Mouse (Mus musculus): ENCODE measurements at regions not wholly inside any gene's neighbourhood (a gene's known extent, or its start where the extent isn't known, plus 50 kb on each side); places are given as distances from the start of the nearest gene placed in this dataset.

DNA sequence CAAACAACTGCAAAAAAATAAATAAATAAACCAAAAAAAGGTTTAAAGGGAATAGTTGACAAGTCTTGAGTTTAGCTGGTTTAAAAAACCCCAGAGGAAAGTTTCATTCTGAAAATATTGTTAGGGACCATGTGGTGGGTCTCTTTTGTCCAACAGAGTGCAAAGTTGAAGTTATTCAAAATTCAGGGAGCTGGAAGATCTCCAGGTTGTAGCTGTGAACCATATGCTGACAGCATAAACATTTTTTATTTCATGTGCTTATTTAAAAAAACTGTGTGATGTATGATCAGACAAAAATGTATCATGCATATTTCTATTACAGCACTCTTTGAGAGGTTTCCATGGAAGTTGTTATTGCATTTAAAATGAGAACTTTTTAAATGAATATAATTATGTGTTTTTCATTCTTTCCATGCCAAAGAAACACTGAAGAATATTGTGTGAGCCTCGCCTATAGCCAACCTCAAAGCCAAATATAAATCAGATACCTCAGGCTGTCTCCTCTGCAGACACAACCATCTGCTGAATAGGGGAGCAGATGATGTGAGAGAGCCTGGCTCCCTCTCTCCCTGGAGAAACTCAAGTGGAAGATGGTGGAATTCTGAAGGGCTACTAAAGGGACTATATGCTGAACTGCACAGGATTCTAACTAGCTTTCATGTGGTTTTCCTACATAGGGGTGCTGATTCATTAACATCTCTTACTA lies 413.4 kb upstream of the Impad1 start:
- DNase-seq (ENCODE audit: inconsistent age in 2 of 2, low spot score in 1 of 2): no peak

DNA sequence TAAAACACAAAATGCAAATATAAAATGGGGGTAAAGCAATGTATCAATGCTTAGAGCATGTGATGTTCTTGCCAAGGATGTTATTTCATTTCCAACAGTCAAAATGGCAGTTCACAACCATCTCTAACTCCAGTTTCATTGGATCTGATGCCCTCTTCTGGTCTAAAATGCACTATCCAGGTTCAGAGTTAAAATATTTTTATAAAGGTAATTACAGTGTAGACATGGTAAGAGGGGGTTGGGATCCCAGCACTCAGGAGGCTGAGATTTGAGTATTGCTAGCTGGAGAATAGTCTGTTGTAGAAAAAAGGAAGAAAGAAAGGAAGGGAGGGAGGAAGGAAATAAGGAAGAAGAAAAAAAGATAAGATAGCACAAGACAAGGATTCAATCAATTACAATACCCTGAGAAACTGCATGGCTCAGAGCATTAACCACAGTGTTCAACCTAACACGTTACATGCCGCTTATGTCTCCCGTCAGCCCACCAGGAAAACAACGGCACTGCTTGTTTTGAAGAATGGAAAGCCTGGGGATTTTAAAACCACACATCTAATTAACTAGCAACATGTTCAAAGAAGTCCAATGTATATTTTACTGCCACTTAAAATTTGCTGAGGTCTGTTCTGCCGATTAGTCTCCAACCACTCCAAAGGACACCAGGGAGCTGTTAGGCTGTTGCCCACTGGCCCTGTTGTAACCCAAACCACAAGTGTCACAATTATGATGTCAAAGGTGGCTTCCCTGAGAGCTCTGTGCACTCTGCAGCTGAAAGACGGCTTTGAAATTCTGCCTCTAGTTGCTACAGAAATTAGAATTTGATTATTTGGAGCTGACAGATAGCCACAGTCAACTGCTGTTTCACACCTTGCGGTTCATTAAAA lies 412.4 kb upstream of the Impad1 start:
- DNase-seq (ENCODE audit: inconsistent age in 2 of 2, low spot score in 1 of 2): no peak

DNA sequence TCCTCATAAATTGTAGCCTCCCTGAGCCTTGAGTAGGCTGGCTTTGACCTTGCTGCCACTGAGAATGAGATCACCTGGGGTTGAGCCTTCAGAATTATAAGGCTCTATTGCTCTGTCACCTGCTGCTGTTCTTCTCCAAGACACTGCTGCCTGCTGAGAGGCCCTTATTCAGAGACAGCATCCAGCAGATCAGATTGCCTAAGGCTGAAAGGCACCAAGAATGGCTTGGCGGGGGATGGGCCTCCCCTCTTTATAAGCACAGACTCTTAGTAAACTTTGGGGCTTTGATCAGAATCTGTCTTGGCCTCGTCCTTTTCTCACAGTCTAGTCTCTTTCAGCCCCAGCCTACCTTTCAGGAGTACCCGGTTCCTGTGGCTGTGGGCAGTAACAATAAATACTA lies 401.1 kb upstream of the Impad1 start:
- no peak for DNase-seq (ENCODE audit: inconsistent age in 2 of 2, low spot score in 1 of 2)

DNA sequence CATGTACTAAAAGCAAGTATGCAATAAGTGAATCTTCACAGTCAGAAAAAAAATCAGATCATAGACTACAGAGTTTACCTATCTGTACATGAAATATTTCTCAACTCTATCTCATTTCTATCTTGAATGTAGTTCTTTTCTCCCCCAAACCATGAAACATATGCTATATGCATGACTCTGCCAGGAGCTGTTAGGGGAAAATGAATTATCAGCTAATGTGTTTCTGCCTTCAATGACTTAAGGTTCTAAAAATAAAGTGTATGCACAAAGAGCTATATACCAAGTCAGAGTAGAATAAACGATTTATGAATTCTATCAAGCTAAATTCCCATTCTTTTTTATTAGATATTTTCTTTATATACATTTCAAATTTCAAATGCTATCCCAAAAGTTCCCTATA lies 388.4 kb upstream of the Impad1 start:
- no peak for DNase-seq (ENCODE audit: inconsistent age in 2 of 2, low spot score in 1 of 2)

DNA sequence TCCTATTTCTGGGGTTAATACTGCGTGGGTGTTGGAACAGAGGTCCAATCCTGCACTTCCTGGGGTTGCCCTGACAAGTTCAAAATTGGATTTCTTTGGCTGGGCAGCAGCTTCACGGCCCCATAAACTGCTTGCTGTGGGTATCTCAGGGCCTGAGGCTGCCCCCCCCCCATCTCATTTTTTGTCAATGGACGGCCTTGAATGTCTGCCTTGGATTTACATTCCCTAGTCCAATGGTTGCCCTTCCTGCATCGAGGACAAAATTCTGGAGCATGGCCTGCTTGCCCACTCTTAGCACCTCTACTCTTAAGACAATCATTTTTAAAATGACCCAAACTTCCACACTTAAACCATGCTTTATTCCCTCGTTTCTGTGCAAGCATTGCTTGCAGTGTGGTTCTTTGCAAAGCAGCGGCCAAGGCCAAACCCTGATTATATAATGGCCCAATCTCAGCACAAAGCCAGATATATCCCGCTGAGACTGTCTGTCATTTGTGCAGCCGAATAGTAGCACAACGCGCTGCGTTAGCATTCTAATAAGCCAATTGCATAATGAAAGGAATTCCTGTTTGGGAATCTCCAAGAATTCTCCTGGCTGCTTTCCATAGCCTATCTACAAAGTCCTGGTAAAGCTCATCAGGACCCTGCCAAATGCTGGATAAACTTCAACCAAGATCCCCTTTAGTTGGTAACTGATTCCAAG lies 386.0 kb upstream of the Impad1 start:
- DNase-seq (ENCODE audit: inconsistent age in 2 of 2, low spot score in 1 of 2): peak; percentile 18 to 59

DNA sequence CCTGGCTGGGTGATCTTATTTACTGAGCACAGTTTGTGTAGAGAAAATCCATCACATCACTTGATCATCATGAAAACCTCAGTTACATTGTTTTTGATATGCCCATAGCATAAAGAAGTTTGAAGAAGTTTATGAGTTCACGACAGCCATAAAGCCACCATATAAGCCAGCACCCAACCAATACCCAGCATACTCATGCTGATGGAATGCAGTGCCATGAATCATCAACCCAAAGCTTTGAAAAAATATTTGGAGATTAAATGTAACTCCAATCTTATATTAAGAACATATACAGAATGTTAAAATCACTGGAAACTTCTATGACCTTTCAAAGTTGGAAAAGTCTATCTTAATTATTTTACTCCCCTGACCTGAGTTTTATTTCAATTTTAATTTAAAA lies 372.1 kb upstream of the Impad1 start:
- DNase-seq (ENCODE audit: inconsistent age in 2 of 2, low spot score in 1 of 2): no peak

DNA sequence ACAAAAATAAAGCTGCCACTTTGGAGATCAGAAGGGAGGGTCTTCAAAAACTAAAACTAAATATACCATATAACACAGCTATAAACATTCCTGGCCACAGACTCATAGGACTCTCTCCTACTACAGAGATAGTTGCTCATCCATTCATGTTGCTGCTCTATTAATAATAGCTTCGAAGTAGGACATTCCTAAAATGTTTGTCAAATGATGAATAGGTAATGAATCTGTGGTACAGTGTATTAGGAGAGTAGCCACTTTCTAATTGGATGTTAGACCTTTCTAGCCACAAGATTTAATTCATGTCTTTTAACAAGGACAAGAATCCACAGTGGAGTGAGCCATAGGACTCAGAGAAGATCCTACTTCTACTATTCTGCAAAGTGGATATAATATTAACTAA lies 367.8 kb upstream of the Impad1 start:
- DNase-seq (ENCODE audit: inconsistent age in 2 of 2, low spot score in 1 of 2): no peak

DNA sequence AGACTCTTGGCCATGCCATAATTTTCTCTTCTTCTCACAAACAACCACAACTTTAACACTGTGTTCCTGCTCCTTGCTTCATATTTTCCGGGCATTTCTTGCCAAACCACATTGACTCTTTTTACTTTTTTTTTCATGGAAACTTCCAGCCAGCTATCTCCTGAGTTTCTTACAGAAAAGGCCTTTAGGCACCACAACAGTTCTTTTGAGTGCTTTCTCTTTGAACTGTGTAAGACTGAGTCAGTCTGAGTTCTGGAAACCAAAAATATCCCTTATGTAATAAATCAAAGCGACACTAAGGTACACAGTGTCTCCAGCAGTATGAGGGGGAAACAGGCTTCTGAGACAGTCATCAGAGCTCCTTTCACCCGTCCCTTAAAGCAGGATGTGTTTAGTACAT lies 337.6 kb upstream of the Impad1 start:
- DNase-seq (ENCODE audit: inconsistent age in 2 of 2, low spot score in 1 of 2): peak; percentile 39 to 62

DNA sequence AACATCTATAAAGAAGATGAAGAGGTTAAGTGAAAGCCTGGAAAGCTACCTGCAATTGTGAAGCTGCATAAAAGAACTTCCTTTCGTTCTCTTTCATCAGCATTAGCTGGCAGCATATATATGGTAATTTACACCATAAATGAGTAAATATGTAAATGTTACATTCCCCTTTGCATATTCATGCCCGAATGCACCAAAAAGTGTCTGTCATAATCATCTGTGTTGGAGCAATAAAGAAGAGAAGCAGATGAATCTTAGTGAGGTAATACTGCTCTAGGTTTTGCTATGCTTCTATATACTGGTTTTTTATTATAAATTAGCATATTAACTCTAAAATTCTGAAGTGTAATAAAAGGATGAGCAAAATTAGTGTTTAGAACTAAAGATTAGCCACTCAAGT lies 332.9 kb upstream of the Impad1 start:
- DNase-seq (ENCODE audit: inconsistent age in 2 of 2, low spot score in 1 of 2): no peak

DNA sequence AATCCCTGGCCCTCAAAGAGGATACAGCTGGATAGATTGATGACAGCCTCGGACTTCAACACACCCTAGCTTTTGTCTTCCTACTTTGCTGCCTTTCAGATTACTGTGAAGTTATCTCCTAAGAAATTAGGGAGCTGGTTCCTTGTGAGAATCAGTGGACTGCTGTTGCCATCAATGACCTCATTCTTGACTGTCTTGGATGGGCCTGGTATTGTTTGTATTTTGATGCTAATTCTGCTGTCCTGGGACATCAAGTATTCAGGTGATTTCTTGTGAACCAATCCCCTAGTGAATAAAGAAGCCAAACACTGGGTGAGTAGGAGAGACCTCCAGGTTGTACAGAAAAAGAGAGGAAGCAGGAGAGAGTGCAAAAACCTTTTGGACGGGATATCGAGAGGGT lies 305.3 kb upstream of the Impad1 start:
- DNase-seq (ENCODE audit: inconsistent age in 2 of 2, low spot score in 1 of 2): no peak

DNA sequence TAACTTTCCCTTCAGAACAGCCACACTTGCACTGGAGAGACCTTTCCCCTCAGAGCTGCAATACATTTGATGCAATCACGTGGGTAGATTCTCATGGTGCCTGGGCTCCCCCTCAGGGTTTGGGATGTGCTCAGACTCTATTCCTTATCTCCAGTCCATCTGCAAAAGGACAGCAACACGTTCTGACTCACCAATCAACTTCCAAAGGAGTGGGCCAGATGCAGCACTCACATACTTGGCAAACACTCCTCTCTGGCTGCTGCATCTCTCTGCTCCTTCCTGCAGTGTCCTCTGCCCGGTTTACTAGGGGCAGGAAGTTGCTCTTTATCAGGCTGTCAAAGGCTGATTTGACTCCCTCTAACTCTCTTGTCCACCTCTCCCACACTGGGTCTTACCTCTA lies 285.6 kb upstream of the Impad1 start:
- no peak for DNase-seq (ENCODE audit: inconsistent age in 2 of 2, low spot score in 1 of 2)

DNA sequence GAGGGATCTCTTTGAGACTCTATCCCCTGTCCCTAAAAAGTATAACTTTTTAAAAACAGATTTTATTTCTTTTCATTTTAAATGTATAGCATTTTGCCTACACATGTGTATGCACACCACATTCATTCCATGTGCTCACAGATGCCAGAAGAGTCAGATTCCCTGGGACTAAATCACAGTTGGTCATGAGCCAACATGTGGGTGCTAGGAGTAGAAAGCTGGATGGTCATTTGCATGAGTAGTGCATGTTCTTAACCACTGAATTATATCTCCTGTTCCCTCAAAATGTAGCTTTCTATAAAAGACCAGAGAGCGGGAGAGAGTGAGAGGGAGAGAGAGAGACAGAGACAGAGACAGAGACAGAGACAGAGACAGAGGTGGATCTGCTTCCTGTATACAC lies 281.6 kb upstream of the Impad1 start:
- no peak for DNase-seq (ENCODE audit: inconsistent age in 2 of 2, low spot score in 1 of 2)

DNA sequence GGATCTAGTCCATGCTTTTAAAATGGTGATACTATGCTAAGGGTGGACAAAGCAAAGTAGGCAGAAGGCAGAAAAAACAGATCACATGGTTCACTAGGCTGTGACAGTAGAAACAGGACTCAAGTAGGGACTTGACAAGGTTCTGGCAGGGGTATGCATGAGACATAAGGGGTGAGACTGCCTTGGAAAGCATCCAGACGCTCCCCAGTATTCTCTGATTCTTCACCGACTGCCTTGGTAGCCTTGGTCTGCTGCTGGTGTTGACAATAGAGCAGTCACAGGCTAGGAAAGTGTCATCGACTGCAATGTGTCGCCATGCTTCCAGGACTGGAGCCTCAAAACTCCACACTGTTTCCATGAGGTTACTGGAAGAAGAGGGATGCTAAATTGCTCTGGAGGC lies 278.1 kb upstream of the Impad1 start:
- DNase-seq (ENCODE audit: inconsistent age in 2 of 2, low spot score in 1 of 2): no peak

DNA sequence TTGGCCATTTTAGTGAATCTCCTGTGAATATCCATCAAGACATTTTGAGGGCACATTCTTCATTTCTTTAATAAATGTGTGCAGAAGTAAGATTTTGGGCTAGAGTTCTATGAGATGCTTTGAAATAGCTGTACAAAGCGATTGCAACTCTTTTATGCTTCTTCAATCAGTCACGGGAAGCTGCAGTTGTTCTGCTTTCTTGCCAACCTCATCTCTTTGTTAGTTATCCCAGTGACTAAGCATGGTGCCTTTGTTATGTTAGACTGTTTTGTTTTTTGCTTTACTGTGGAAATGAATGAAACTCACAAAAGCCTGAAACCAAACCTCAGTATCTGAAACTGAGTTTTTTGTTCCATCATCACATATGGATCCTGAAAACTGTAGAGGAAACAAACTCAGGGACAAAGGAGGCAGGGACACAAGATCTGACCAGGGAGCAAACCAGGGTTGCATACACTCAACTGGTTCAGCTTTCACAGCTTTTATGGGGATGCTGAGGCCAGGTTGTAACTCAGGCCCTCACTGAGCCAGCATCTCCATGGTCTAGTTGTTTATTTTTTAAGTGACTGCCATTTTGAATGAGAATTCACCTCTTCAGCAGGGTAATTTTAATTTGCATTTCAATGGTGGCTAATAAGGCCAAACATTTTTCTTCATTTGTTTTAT lies 266.3 kb upstream of the Impad1 start:
- no peak for DNase-seq (ENCODE audit: inconsistent age in 2 of 2, low spot score in 1 of 2)

DNA sequence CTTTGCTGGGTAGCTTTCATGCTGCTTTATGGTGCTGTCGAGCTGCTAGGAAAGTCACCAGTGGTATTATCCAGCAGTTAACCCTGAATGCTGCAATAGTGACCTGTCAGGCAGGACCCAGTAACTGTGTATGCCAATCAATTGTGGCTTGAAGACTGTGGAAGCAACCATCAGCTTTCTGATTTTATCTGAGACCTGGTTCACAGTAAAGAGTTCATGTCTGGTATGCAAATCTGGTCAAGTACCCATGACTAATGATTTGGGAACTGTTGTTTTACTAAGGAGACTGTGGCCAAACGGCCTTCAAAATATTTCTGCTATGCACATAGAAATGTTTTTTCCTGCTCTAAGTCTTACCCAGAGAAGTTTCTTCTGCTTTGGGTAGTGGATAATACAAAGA lies 236.8 kb upstream of the Impad1 start:
- no peak for DNase-seq (ENCODE audit: inconsistent age in 2 of 2, low spot score in 1 of 2)

DNA sequence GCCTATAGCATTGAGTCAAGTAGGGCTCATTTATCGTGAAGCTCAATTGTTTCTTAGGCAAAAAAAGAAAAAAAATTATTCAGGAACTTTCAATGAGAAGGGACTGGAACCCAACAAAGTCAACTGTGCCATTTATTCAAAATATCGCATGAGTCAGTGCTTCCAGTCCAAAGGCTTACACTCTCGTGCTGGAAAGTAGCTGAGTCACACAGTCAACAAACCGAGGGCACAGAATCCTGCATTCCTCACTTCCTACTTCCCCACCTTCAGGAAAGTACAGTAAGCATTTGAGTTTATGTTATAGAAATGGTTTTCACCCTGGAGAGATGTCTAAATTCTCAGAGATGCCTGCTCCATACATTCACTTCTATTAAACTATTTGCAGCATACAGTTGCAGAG lies 194.3 kb upstream of the Impad1 start:
- DNase-seq (ENCODE audit: inconsistent age in 2 of 2, low spot score in 1 of 2): no peak

DNA sequence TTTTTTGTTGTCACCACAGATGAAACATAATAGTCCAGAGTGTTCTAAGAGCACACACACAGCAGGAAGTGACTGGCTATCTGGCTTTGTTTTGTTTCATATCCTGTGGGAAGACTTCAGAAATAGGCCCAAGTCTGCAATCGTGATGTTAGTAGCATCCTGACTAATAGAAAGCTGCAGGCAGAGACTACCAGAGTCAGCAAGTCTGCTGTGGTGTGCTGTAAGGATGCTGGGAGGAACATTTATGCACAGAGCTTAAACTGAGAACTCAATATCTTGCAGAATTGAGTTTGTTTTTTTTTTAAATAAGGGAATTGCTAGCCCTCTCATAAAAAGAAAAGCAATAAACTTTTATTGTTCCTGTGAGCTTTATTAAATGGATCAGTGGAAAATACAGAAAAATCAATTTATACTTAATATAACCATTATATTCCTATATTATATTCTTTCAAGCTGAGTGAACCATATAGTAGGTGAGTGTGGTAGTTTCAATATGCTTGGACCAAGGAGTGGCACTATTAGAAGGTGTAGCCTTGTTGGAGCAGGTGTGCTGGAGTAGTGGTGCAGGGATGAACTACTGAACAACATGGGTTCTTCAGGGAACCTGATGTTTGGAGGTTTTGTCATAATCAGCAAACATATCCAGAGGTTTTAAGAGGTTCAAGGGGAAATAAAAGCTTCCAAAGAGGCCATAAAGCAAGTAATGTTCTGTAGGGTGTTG lies 190.5 kb upstream of the Impad1 start:
- DNase-seq (ENCODE audit: inconsistent age in 2 of 2, low spot score in 1 of 2): no peak

DNA sequence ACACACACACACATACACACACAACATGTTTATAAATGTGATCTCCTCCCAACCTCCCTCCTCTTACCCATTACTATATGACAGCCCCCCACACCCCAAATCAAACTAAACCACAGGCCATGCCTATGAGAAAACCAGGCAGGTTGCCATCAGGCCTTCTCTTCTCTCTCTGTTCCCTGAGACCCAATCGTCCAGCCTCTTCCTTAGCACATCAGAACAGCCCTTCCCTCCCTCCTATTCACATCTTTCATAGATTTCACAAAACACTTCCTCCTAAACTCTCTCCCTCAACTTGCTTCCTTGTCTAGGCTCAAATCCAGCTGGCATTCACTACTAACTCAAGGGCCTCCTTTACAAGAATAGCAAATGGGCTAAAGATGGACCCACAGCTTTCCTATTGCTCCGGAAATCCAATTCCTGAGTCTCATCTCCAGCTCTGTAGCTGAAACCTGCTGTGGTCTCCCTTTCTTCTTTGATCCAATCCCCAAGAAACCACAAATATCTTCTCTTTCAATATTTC lies 178.7 kb upstream of the Impad1 start:
- no peak for DNase-seq (ENCODE audit: inconsistent age in 2 of 2, low spot score in 1 of 2)

DNA sequence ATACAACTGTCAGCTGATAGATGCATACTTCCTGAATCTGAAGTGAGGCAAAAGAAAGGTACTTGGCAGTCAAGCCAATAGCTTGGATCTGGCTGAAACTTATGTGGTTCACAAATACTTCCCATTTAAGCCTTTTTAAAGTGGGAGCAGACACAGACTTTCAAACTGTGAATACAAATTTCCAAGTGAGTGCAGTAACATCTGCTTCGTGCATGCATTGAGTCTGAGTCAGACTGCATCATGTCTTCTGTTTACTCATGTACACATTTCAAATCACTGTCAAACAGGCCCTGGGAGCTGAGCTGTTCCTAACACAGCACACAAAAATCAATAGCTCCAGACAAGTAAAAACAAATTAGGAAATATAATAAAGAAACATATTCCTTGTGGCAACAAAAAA lies 155.8 kb upstream of the Impad1 start:
- no peak for DNase-seq (ENCODE audit: inconsistent age in 2 of 2, low spot score in 1 of 2)

DNA sequence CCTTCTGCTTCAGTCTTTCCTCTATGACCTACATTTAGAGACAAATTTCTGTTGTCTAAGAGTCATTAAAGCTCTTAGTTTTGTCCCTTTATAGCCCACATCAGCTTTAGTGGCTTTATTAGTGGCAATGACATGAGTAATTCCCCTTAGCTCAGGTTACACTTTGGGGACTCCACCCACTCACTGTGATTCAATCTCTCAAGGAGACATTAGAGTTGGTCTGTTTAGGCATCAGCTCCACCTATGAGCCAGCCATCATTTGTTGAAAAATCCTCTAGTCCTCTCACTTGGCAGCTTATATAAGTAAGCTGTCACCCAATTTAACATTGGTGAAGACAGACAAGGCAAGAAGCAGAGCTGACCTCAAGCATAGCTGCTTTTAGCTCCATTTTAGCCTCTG lies 151.3 kb upstream of the Impad1 start:
- no peak for DNase-seq (ENCODE audit: inconsistent age in 2 of 2, low spot score in 1 of 2)

DNA sequence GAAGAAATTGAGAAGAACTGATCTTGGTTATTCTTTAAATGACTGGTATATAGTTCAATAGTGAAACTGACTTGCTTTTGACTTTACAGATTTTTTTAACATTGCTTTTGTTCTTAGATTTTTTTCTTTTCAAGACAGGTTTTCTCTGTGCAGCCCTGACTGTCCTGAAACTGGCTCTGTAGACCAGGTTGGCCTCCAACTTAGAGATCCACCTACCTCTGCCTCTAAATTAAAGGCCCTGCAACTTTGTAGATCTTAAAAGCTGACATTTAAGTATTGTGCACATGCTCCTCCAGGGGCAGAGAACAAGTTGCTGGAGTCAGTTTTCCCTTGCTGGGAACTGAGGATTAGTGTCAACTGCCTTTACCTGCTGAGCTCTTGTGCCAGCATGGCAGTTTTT lies 132.6 kb upstream of the Impad1 start:
- no peak for DNase-seq (ENCODE audit: inconsistent age in 2 of 2, low spot score in 1 of 2)
